Mouse (Mus musculus) stomach, embryonic 16.5 days (tissue): ENCODE data around the gene Olfr1225. TPM values are rescaled to one million over a fixed set of nuclear protein-coding genes. Genes with fewer than 3 reads are reported as not detected.
"Not testable (repeated sequence)": the region's sequence is repeated elsewhere in the genome, so short reads cannot be mapped to it uniquely, and the experiment has no call there.

ENCODE experiments used
- ATAC-seq: fragments of 200-750 bp; cut with Nextera tagmentation; 2 replicates; pipeline ENCODE4 v1.8.0; 2017; ENCODE audit warnings: moderate number of reproducible peaks, moderate TSS enrichment; ENCODE audit not compliant: insufficient read depth, low FRiP score
- H3K27ac ChIP-seq: fragments of 300-500 bp; sonication (generic); 2 replicates; pipeline ENCODE4 v1.5.1; 2014; ENCODE audit warnings: low read length
- H3K27me3 ChIP-seq: fragments of 300-500 bp; sonication (generic); 2 replicates; pipeline ENCODE4 v1.6.1; 2014; ENCODE audit warnings: low read length, control low read depth, mixed read lengths; ENCODE audit not compliant: control insufficient read depth, insufficient read depth
- H3K36me3 ChIP-seq: fragments of 300-500 bp; sonication (generic); 2 replicates; pipeline ENCODE4 v1.6.1; 2014; ENCODE audit warnings: low read length; ENCODE audit not compliant: control insufficient read depth, insufficient read depth
- H3K4me1 ChIP-seq: fragments of 300-500 bp; sonication (generic); 2 replicates; pipeline ENCODE4 v1.6.1; 2014; ENCODE audit warnings: low read length, control low read depth, mixed read lengths; ENCODE audit not compliant: control insufficient read depth, insufficient read depth
- H3K4me2 ChIP-seq: fragments of 300-500 bp; sonication (generic); 2 replicates; pipeline ENCODE4 v1.6.1; 2014; ENCODE audit warnings: low read depth, low read length, mixed read lengths
- H3K4me3 ChIP-seq: fragments of 300-500 bp; sonication (generic); replicated peaks from 2 replicates; pipeline ENCODE4 v1.5.1; 2014; ENCODE audit warnings: mild to moderate bottlenecking, low read length
- H3K9ac ChIP-seq: fragments of 300-500 bp; sonication (generic); 2 replicates; pipeline ENCODE4 v1.6.1; 2014; ENCODE audit warnings: low read length
- H3K9me3 ChIP-seq: fragments of 300-500 bp; sonication (generic); replicated peaks from 2 replicates; pipeline ENCODE4 v1.6.1; 2016; ENCODE audit warnings: low read length, control low read depth; ENCODE audit not compliant: control insufficient read depth
- WGBS: fragments of 180-500 bp; shearing (Covaris S2); extraction: QIAGEN DNeasy Blood & Tissue Kit; methylation state at CpG from one replicate; pipeline ENCODE4 v1.1.7; 2014; 5-methylcytosine and 5-hydroxymethylcytosine counted together
- polyA plus RNA-seq: library from polyadenylated mRNA; unstranded; fragments of >200 nt; fragmentation: Nextera tagmentation; extraction: Ambion mirVana; gene quantifications from 2 replicates; pipeline ENCODE4 v1.2.1, GENCODE M21; 2015

The Olfr1225 gene
- polyA plus RNA-seq = not detected in 2 replicates

GRCm38 (mm10) chr2:89174569-89174968 lies at the start of gene Olfr1225:
Gene Olfr1225 (minus strand): TSS chr2:89174669.
- no peaks in the 10 kb centered on the region for H3K36me3 ChIP-seq
- H3K4me3 ChIP-seq = no peak within 1 kb of the TSS
- no peaks in the 10 kb centered on the region for H3K9me3 ChIP-seq
- H3K27ac ChIP-seq = no peak within 1 kb of the TSS
- no peaks in the 10 kb centered on the region for H3K4me1 ChIP-seq
- ATAC-seq = no peak
- no peaks in the 10 kb centered on the region for H3K27me3 ChIP-seq
- 83% methylated on average over 1 of the region's 1 CpGs for whole genome bisulfite sequencing
- H3K9ac ChIP-seq = no peak within 1 kb of the TSS
- no peak within 1 kb of the TSS for H3K4me2 ChIP-seq

DNA sequence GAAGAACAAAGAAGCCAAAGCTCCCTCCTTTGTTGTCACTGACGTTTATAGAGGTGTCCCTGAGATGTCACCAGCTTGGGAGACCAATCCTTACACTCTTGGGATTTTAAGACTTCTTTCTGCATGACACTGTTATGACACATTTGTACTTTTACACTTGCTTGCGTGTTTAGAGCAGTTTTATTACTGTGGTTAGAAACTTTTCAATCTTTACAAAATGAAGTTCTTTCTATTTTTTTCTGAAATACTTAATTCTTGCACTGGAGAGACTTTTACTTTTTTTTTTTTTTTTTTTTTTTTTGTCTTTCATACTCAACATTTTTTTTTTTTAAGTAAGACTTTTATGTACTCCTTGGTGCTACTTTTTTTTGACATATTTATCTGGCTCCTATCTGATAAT lies 25.5 kb upstream of the Olfr1225 start, which contains the start of gene Olfr1226:
Gene Olfr1226, minus strand, starts transcription at position 101 of the 400 bp plus-strand sequence.
- Histone ChIP-seq H3K9me3 (no peaks in the 10 kb centered on the region), H3K27me3 (no peaks in the 10 kb centered on the region), H3K27ac (no peak within 1 kb of the TSS), H3K4me1 (no peaks in the 10 kb centered on the region), H3K4me2 (no peak within 1 kb of the TSS), H3K4me3 (no peak within 1 kb of the TSS), H3K9ac (no peak within 1 kb of the TSS), H3K36me3 (no peaks in the 10 kb centered on the region)
- WGBS = 70% methylated on average over 2 of the region's 2 CpGs
- ATAC-seq = no peak

- no peaks in the 10 kb centered on the region for H3K9me3 ChIP-seq
- no peaks in the 10 kb centered on the region for H3K4me1 ChIP-seq
- no peak for ATAC-seq
- no peak overlapping the region for H3K4me2 ChIP-seq
- no peak overlapping the region for H3K27ac ChIP-seq
- H3K4me3 ChIP-seq = no peak overlapping the region
- WGBS = 85% methylated on average over 3 of the region's 3 CpGs
- no peak overlapping the region for H3K9ac ChIP-seq
- H3K27me3 ChIP-seq = no peaks in the 10 kb centered on the region
- no peaks in the 10 kb centered on the region for H3K36me3 ChIP-seq
Observed at GRCm38 (mm10) chr2:89196325-89196982, 22.0 kb upstream of the Olfr1225 start.

DNA sequence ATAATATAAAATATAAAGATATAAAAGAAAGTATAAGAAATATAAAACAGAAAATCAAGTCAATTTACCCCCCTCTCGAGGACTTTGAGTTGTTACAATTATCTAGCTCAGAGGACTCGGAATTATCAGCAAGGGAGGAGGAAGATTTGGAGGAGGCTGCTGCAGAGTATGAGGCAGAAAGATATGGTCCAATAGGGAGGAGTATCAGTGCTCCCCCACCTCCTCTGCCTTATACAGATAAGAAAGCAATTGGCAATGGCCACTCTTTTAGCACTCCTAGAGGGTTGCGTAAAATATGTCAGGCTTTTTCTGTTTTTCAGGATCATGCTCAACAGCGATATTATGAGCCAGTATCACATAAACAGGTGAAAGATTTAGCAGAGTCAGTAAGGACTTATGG lies 9.8 kb downstream of the Olfr1225 start:
- not testable (repeated sequence) for H3K9me3 ChIP-seq, H3K4me1 ChIP-seq, H3K27ac ChIP-seq, H3K36me3 ChIP-seq, ATAC-seq, H3K4me2 ChIP-seq, H3K27me3 ChIP-seq, H3K4me3 ChIP-seq, H3K9ac ChIP-seq
- 90% methylated on average over 4 of the region's 4 CpGs for WGBS

GRCm38 (mm10) chr2:89163991-89164390 lies 10.5 kb downstream of the Olfr1225 start, which contains the start of gene Olfr1224-ps1:
Gene Olfr1224-ps1 (minus strand): TSS chr2:89164091.
- not testable (repeated sequence) for ATAC-seq, H3K4me2 ChIP-seq, H3K4me1 ChIP-seq, H3K27me3 ChIP-seq, H3K27ac ChIP-seq, H3K4me3 ChIP-seq, H3K9me3 ChIP-seq, H3K36me3 ChIP-seq, H3K9ac ChIP-seq
- WGBS = 89% methylated on average over 8 of the region's 8 CpGs

- H3K27me3 ChIP-seq = no peaks in the 10 kb centered on the region
- H3K27ac ChIP-seq = no peak within 1 kb of the TSS
- WGBS = 69% methylated on average over 1 of the region's 1 CpGs
- no peak within 1 kb of the TSS for H3K4me3 ChIP-seq
- H3K36me3 ChIP-seq = no peaks in the 10 kb centered on the region
- ATAC-seq = no peak
- no peaks in the 10 kb centered on the region for H3K9me3 ChIP-seq
- no peaks in the 10 kb centered on the region for H3K4me1 ChIP-seq
- no peak within 1 kb of the TSS for H3K9ac ChIP-seq
- no peak within 1 kb of the TSS for H3K4me2 ChIP-seq
Observed at GRCm38 (mm10) chr2:89151460-89151859, 23.0 kb downstream of the Olfr1225 start, which contains the start of gene Olfr1223. Gene Olfr1223 (minus strand): TSS chr2:89151560.

- WGBS = 61% methylated on average over 3 of the region's 3 CpGs
- H3K27ac ChIP-seq = no peak within 1 kb of the TSS
Observed at GRCm38 (mm10) chr2:89132954-89133353, 41.5 kb downstream of the Olfr1225 start, which contains the start of gene Olfr1222. Gene Olfr1222 (minus strand): TSS chr2:89133054.

More at GRCm38 (mm10) chr2:89132954-89133353, 41.5 kb downstream of the Olfr1225 start, which contains the start of gene Olfr1222:
- H3K4me3 ChIP-seq = no peak within 1 kb of the TSS
- H3K27me3 ChIP-seq = no peaks in the 10 kb centered on the region
- H3K9me3 ChIP-seq = no peaks in the 10 kb centered on the region
- H3K9ac ChIP-seq = no peak within 1 kb of the TSS
- no peak for ATAC-seq
- no peak within 1 kb of the TSS for H3K4me2 ChIP-seq
- H3K36me3 ChIP-seq = no peaks in the 10 kb centered on the region
- no peaks in the 10 kb centered on the region for H3K4me1 ChIP-seq

Other genes with a start within 250 kb of the Olfr1225 start
- not detected in 2 replicates for gene Olfr1211, start 236.6 kb downstream of the Olfr1225 start, polyA plus RNA-seq
- gene Olfr1212, start 220.7 kb downstream of the Olfr1225 start, polyA plus RNA-seq = not detected in 2 replicates
- gene Gm13762, start 194.4 kb downstream of the Olfr1225 start, polyA plus RNA-seq = not detected in 2 replicates
- gene Olfr1214, start 182.0 kb downstream of the Olfr1225 start, polyA plus RNA-seq = not detected in 2 replicates
- not detected in 2 replicates for gene Olfr1215, start 167.7 kb downstream of the Olfr1225 start, polyA plus RNA-seq
- not detected in 2 replicates for gene Olfr1216, start 156.3 kb downstream of the Olfr1225 start, polyA plus RNA-seq
- not detected in 2 replicates for gene Olfr1217, start 142.6 kb downstream of the Olfr1225 start, polyA plus RNA-seq
- gene Olfr1218, start 113.5 kb downstream of the Olfr1225 start, polyA plus RNA-seq = not detected in 2 replicates
- gene Olfr1219, start 91.2 kb downstream of the Olfr1225 start, polyA plus RNA-seq = not detected in 2 replicates
- not detected in 2 replicates for gene Olfr1220, start 67.8 kb downstream of the Olfr1225 start, polyA plus RNA-seq
- gene Olfr1221, start 57.4 kb downstream of the Olfr1225 start, polyA plus RNA-seq = not detected in 2 replicates
- gene Olfr1222, start 41.6 kb downstream of the Olfr1225 start, polyA plus RNA-seq = not detected in 2 replicates
- gene Olfr1223, start 23.1 kb downstream of the Olfr1225 start, polyA plus RNA-seq = not detected in 2 replicates
- not detected in 2 replicates for gene Olfr1224-ps1, start 10.6 kb downstream of the Olfr1225 start, polyA plus RNA-seq
- gene Olfr1226, start 25.4 kb upstream of the Olfr1225 start, polyA plus RNA-seq = not detected in 2 replicates
- gene Olfr1228, start 79.4 kb upstream of the Olfr1225 start, polyA plus RNA-seq = not detected in 2 replicates
- not detected in 2 replicates for gene Olfr1229, start 113.3 kb upstream of the Olfr1225 start, polyA plus RNA-seq
- gene Olfr1230, start 122.6 kb upstream of the Olfr1225 start, polyA plus RNA-seq = not detected in 2 replicates
- gene Olfr1231, start 132.4 kb upstream of the Olfr1225 start, polyA plus RNA-seq = not detected in 2 replicates
- not detected in 2 replicates for gene Olfr1232, start 155.0 kb upstream of the Olfr1225 start, polyA plus RNA-seq
- gene Olfr1233, start 167.7 kb upstream of the Olfr1225 start, polyA plus RNA-seq = not detected in 2 replicates
- gene Olfr1234, start 190.2 kb upstream of the Olfr1225 start, polyA plus RNA-seq = not detected in 2 replicates
- gene Olfr1238, start 235.0 kb upstream of the Olfr1225 start, polyA plus RNA-seq = not detected in 2 replicates
- gene Olfr1239, start 245.7 kb upstream of the Olfr1225 start, polyA plus RNA-seq = not detected in 2 replicates